Mouse (Mus musculus) mesoderm, embryonic 11.5 days (tissue): ENCODE measurements around the gene Nbas.

Experiments used
- DNase-seq: peaks from one replicate; pipeline ENCODE4 v3.0.0-alpha.2; 2012; ENCODE audit warnings: low read depth, low spot score

Gene Nbas

GRCm38 (mm10) chr12:13532731-13533365 is 263.9 kb downstream of the Nbas start:
- peak; percentile 22 for DNase-seq

- no peak for DNase-seq
Observed at GRCm38 (mm10) chr12:13539171-13539570, 270.2 kb downstream of the Nbas start.

GRCm38 (mm10) chr12:13543806-13544205 is 274.9 kb downstream of the Nbas start:
- no peak for DNase-seq

- no peak for DNase-seq
Observed at GRCm38 (mm10) chr12:13563646-13564289, 294.8 kb downstream of the Nbas start.

GRCm38 (mm10) chr12:13564330-13564729 is 295.4 kb downstream of the Nbas start:
- DNase-seq: no peak

- no peak for DNase-seq
Observed at GRCm38 (mm10) chr12:13566421-13566820, 297.5 kb downstream of the Nbas start.

GRCm38 (mm10) chr12:13575158-13575557 is 306.2 kb downstream of the Nbas start:
- DNase-seq: no peak

GRCm38 (mm10) chr12:13575605-13576600 is 307.0 kb downstream of the Nbas start:
- no peak for DNase-seq

- DNase-seq: no peak
Observed at GRCm38 (mm10) chr12:13576761-13577160, 307.8 kb downstream of the Nbas start.

GRCm38 (mm10) chr12:13580796-13581195 is 311.9 kb downstream of the Nbas start:
- no peak for DNase-seq

GRCm38 (mm10) chr12:13583386-13583785 is 314.5 kb downstream of the Nbas start:
- no peak for DNase-seq

GRCm38 (mm10) chr12:13585527-13586156 is 316.7 kb downstream of the Nbas start:
- DNase-seq: no peak

GRCm38 (mm10) chr12:13587675-13588074 is 318.7 kb downstream of the Nbas start:
- DNase-seq: no peak

GRCm38 (mm10) chr12:13589021-13589420 is 320.1 kb downstream of the Nbas start:
- no peak for DNase-seq

GRCm38 (mm10) chr12:13594746-13595469 is 326.0 kb downstream of the Nbas start:
- DNase-seq: no peak

- DNase-seq: no peak
Observed at GRCm38 (mm10) chr12:13597026-13597425, 328.1 kb downstream of the Nbas start.

GRCm38 (mm10) chr12:13598545-13598944 is 329.6 kb downstream of the Nbas start:
- no peak for DNase-seq

- peak; percentile 48 for DNase-seq
Observed at GRCm38 (mm10) chr12:13602414-13602813, 333.5 kb downstream of the Nbas start.

GRCm38 (mm10) chr12:13607021-13607420 is 338.1 kb downstream of the Nbas start:
- no peak for DNase-seq

- no peak for DNase-seq
Observed at GRCm38 (mm10) chr12:13609027-13609426, 340.1 kb downstream of the Nbas start.

GRCm38 (mm10) chr12:13613041-13613440 is 344.1 kb downstream of the Nbas start:
- DNase-seq: no peak
